ENCODE assay signal across 21 mouse cellular contexts in genomic region chr13:112742076-112742830, GRCm38 (mm10). TPM values are rescaled to one million over a fixed set of nuclear protein-coding genes. Genes with fewer than 3 reads are reported as not detected.
DNase-seq lines count a peak whose midpoint lies in the region; ATAC-seq and TF ChIP-seq lines count a peak whose summit lies in the region.
"Had no signal": no experiment of that assay in that cellular context is flagged by ENCODE, and none has a peak within 500 bp of the region (broad histone marks: within the 10 kb centered on the region; RNA-seq: fewer than 3 reads in every experiment).

No protein-coding gene starts in this region.

- peak overlapping the region; percentile 30; the same call in 1 of the 2 replicates for H3K27ac ChIP-seq in intestine, embryonic 14.5 days (ENCODE audit: low read depth)
- no peak overlapping the region for H3K27ac ChIP-seq in intestine, postnatal 0 days (ENCODE audit: low read depth, low read length)
- peak overlapping the region; percentile 4; the same call in 1 of the 2 replicates for H3K27ac ChIP-seq in lung, postnatal 0 days (ENCODE audit: low read length)
- 0 out of 2 replicates have a peak overlapping the region, but pooled peaks have one; percentile 36 for H3K27ac ChIP-seq in stomach, postnatal 0 days (replicated peaks)
- H3K27ac ChIP-seq: embryonic facial prominence, embryonic 15.5 days; forebrain, embryonic 13.5 days; limb, embryonic 10.5 days; macrophage; midbrain, embryonic 13.5 days had no signal

- ATAC-seq in intestine, embryonic 14.5 days (replicated peaks; ENCODE audit: low FRiP score, low TSS enrichment, low read depth) = no peak
- ATAC-seq in intestine, postnatal 0 days = no peak
- ATAC-seq in lung, postnatal 0 days = 0 out of 2 replicates have a peak, but pooled peaks have one; percentile 22
- ATAC-seq in stomach, postnatal 0 days (ENCODE audit: low FRiP score, low TSS enrichment) = no peak
- ATAC-seq: forebrain, embryonic 13.5 days; hindbrain, embryonic 16.5 days; midbrain, embryonic 13.5 days had no signal

- H3K36me3 ChIP-seq in intestine, embryonic 14.5 days (ENCODE audit: control insufficient read depth, insufficient read depth, low read length) = no peaks in the 10 kb centered on the region
- no peaks in the 10 kb centered on the region for H3K36me3 ChIP-seq in intestine, postnatal 0 days (ENCODE audit: control insufficient read depth, insufficient read depth)
- H3K36me3 ChIP-seq in lung, postnatal 0 days (ENCODE audit: insufficient read depth, low read length) = no peaks in the 10 kb centered on the region
- no peaks in the 10 kb centered on the region for H3K36me3 ChIP-seq in stomach, postnatal 0 days (ENCODE audit: control insufficient read depth, insufficient read depth, low read length)
- H3K36me3 ChIP-seq: embryonic facial prominence, embryonic 15.5 days; limb, embryonic 10.5 days; midbrain, embryonic 13.5 days had no signal

- intact Hi-C loops in heart, postnatal 10 days (cut with DNase I) = loop anchor here (5.0 kb wide), 1 partner anchor 65 kb away; no protein-coding TSS in a partner anchor

- TF ChIP-seq EP300 in lung, postnatal 0 days (IDR thresholded peaks at IDR 0.05) = peak; percentile 44; the same call in 1 of the 2 replicates
- no peak for TF ChIP-seq EP300 in stomach, postnatal 0 days (optimal IDR thresholded peaks at IDR 0.05)

- H3K9ac ChIP-seq in intestine, embryonic 14.5 days (ENCODE audit: low read length) = no peak overlapping the region
- no peak overlapping the region for H3K9ac ChIP-seq in intestine, postnatal 0 days (ENCODE audit: low read depth, low read length)
- H3K9ac ChIP-seq in lung, postnatal 0 days (replicated peaks; ENCODE audit: low read depth) = no peak overlapping the region
- H3K9ac ChIP-seq in stomach, postnatal 0 days (ENCODE audit: low read length) = no peak overlapping the region
- H3K9ac ChIP-seq: embryonic facial prominence, embryonic 15.5 days; forebrain, embryonic 13.5 days; midbrain, embryonic 13.5 days had no signal

- no peak overlapping the region for H3K4me2 ChIP-seq in intestine, embryonic 14.5 days (ENCODE audit: low read length)
- H3K4me2 ChIP-seq in intestine, postnatal 0 days (replicated peaks; ENCODE audit: low read depth) = no peak overlapping the region
- no peak overlapping the region for H3K4me2 ChIP-seq in lung, postnatal 0 days (replicated peaks; ENCODE audit: low read depth, low read length)
- no peak overlapping the region for H3K4me2 ChIP-seq in stomach, postnatal 0 days (replicated peaks; ENCODE audit: low read depth)
- H3K4me2 ChIP-seq: embryonic facial prominence, embryonic 15.5 days; forebrain, embryonic 13.5 days; midbrain, embryonic 13.5 days had no signal

- no peak overlapping the region for H3K4me3 ChIP-seq in intestine, embryonic 14.5 days (ENCODE audit: low read depth, low read length)
- no peak overlapping the region for H3K4me3 ChIP-seq in intestine, postnatal 0 days (ENCODE audit: low read depth, low read length)
- no peak overlapping the region for H3K4me3 ChIP-seq in lung, postnatal 0 days (ENCODE audit: low read depth, low read length)
- H3K4me3 ChIP-seq in stomach, postnatal 0 days (ENCODE audit: low read depth, low read length) = no peak overlapping the region
- H3K4me3 ChIP-seq: embryonic facial prominence, embryonic 15.5 days; forebrain, embryonic 13.5 days; limb, embryonic 10.5 days; midbrain, embryonic 13.5 days had no signal

- peaks cover 5% of the 10 kb centered on the region; the same call in 1 of the 2 replicates for H3K4me1 ChIP-seq in intestine, embryonic 14.5 days (replicated peaks; ENCODE audit: control insufficient read depth, insufficient read depth, low read length)
- H3K4me1 ChIP-seq in intestine, postnatal 0 days (replicated peaks; ENCODE audit: control insufficient read depth, insufficient read depth, low read length) = no peaks in the 10 kb centered on the region
- peaks cover 2% of the 10 kb centered on the region; the same call in 1 of the 2 replicates for H3K4me1 ChIP-seq in lung, postnatal 0 days (ENCODE audit: insufficient read depth, low read depth, low read length)
- peaks cover 5% of the 10 kb centered on the region; the same call in 1 of the 2 replicates for H3K4me1 ChIP-seq in stomach, postnatal 0 days (replicated peaks; ENCODE audit: control insufficient read depth, insufficient read depth)
- H3K4me1 ChIP-seq: forebrain, embryonic 13.5 days; midbrain, embryonic 13.5 days had no signal

- H3K9me3 ChIP-seq in intestine, embryonic 14.5 days (ENCODE audit: control insufficient read depth, low read length) = no peaks in the 10 kb centered on the region
- no peaks in the 10 kb centered on the region for H3K9me3 ChIP-seq in intestine, postnatal 0 days (ENCODE audit: control insufficient read depth)
- H3K9me3 ChIP-seq in lung, postnatal 0 days (ENCODE audit: low read length) = no peaks in the 10 kb centered on the region
- no peaks in the 10 kb centered on the region for H3K9me3 ChIP-seq in stomach, postnatal 0 days (ENCODE audit: control insufficient read depth, low read length)
- H3K9me3 ChIP-seq: embryonic facial prominence, embryonic 15.5 days; forebrain, embryonic 13.5 days; limb, embryonic 10.5 days; midbrain, embryonic 13.5 days had no signal

- WGBS in intestine, embryonic 14.5 days = 34% methylated on average over 14 of the region's 14 CpGs
- 33% methylated on average over 14 of the region's 14 CpGs for WGBS in intestine, postnatal 0 days
- 24% methylated on average over 14 of the region's 14 CpGs for WGBS in lung, postnatal 0 days
- 28% methylated on average over 14 of the region's 14 CpGs for WGBS in stomach, postnatal 0 days

- no peaks in the 10 kb centered on the region for H3K27me3 ChIP-seq in intestine, embryonic 14.5 days (replicated peaks; ENCODE audit: control insufficient read depth, insufficient read depth, low read length)
- H3K27me3 ChIP-seq in intestine, postnatal 0 days (replicated peaks; ENCODE audit: control insufficient read depth, insufficient read depth, low read length) = no peaks in the 10 kb centered on the region
- H3K27me3 ChIP-seq in lung, postnatal 0 days (replicated peaks; ENCODE audit: insufficient read depth, low read length) = no peaks in the 10 kb centered on the region
- no peaks in the 10 kb centered on the region for H3K27me3 ChIP-seq in stomach, postnatal 0 days (ENCODE audit: control insufficient read depth, insufficient read depth, low read length)
- H3K27me3 ChIP-seq: CH12.LX; embryonic facial prominence, embryonic 15.5 days; forebrain, embryonic 13.5 days; midbrain, embryonic 13.5 days had no signal

- no peak for TF ChIP-seq CTCF in intestine, postnatal 0 days (IDR thresholded peaks at IDR 0.05; ENCODE audit: low read depth)
- TF ChIP-seq CTCF in lung, postnatal 0 days (IDR thresholded peaks at IDR 0.05) = no peak
- TF ChIP-seq CTCF in stomach, postnatal 0 days (IDR thresholded peaks at IDR 0.05; ENCODE audit: low read depth) = no peak

- peak; percentile 89 for DNase-seq in heart, adult 11 months
- no peak for DNase-seq in heart, postnatal 10 days
- no peak for DNase-seq in intestine, embryonic 14.5 days (ENCODE audit: low spot score)
- DNase-seq in lung, postnatal 0 days (ENCODE audit: low spot score) = peak; percentile 21
- DNase-seq in lung, postnatal 10 days = no peak
- no peak for DNase-seq in stomach, postnatal 0 days (ENCODE audit: low spot score)
- no peak for DNase-seq in ovary, postnatal 36 days (ENCODE audit: low spot score)
- DNase-seq: adrenal gland, postnatal 10 days; cerebellum, adult 9-10 months; kidney, postnatal 36 days; right cerebral cortex, adult 18-20 months; spleen, adult 18-20 months had no signal

RNA-seq across cellular contexts. Expression of gene Plpp1, which starts 58.3 kb away (rescaled TPM):
- 10 to 100 TPM; 89.0 to 90.0 TPM for total RNA-seq in heart, postnatal 10 days (2021)
- polyA plus RNA-seq in intestine, embryonic 14.5 days (2014; fragmentation: Nextera tagmentation; extraction: Ambion mirVana) = 77.6 and 83.4 TPM in 2 replicates
- 91.0 and 98.5 TPM in 2 replicates for polyA plus RNA-seq in intestine, postnatal 0 days (2015; fragmentation: Nextera tagmentation; extraction: Ambion mirVana)
- polyA plus RNA-seq in lung, postnatal 0 days (2015; fragmentation: Nextera tagmentation; extraction: Ambion mirVana) = 247 and 292 TPM in 2 replicates
- 126 and 137 TPM in 2 replicates for polyA plus RNA-seq in stomach, postnatal 0 days (2015; fragmentation: Nextera tagmentation; extraction: Ambion mirVana)
- total RNA-seq: granulocyte monocyte progenitor cell, adult 5-6 weeks had no signal

Comparison
In these comparisons a context has a peak if more than half of its experiments do, and no peak if none do; other contexts are left out.
1. DNase-seq: peak in heart, adult 11 months (single experiment) and lung, postnatal 0 days (single experiment); none in heart, postnatal 10 days (0 of 2), intestine, embryonic 14.5 days (single experiment), lung, postnatal 10 days (single experiment), stomach, postnatal 0 days (single experiment) and ovary, postnatal 36 days (single experiment).